Mouse (Mus musculus) forebrain, embryonic 16.5 days (tissue): ENCODE measurements around the gene Arhgef38. TPM values are rescaled to one million over a fixed set of nuclear protein-coding genes. Genes with fewer than 3 reads are reported as not detected.

Source experiments
- ATAC-seq: fragments of 200-750 bp; cut with Nextera tagmentation; 2 replicates; pipeline ENCODE4 v1.8.0; 2017; ENCODE audit warnings: mild to moderate bottlenecking, moderate library complexity
- H3K27ac ChIP-seq: fragments of 300-500 bp; sonication (generic); 2 replicates; pipeline ENCODE4 v1.5.1; 2014; ENCODE audit warnings: low read length, control low read depth
- H3K27me3 ChIP-seq: fragments of 300-500 bp; sonication (generic); replicated peaks from 2 replicates; pipeline ENCODE4 v1.6.1; 2014; ENCODE audit warnings: low read length; ENCODE audit not compliant: control insufficient read depth, insufficient read depth
- H3K36me3 ChIP-seq: fragments of 300-500 bp; sonication (generic); 2 replicates; pipeline ENCODE4 v1.6.1; 2014; ENCODE audit not compliant: control insufficient read depth, insufficient read depth
- H3K4me1 ChIP-seq: fragments of 300-500 bp; sonication (generic); replicated peaks from 2 replicates; pipeline ENCODE4 v1.6.1; 2014; ENCODE audit warnings: low read length; ENCODE audit not compliant: control insufficient read depth, insufficient read depth
- H3K4me2 ChIP-seq: fragments of 300-500 bp; sonication (generic); 2 replicates; pipeline ENCODE4 v1.6.1; 2014; ENCODE audit warnings: mild to moderate bottlenecking, low read length, control low read depth
- H3K4me3 ChIP-seq: fragments of 300-500 bp; sonication (generic); replicated peaks from 2 replicates; pipeline ENCODE4 v1.5.1; 2014; ENCODE audit warnings: mild to moderate bottlenecking, low read length, control low read depth
- H3K9ac ChIP-seq: fragments of 300-500 bp; sonication (generic); replicated peaks from 2 replicates; pipeline ENCODE4 v1.6.1; 2014; ENCODE audit warnings: low read depth, low read length, control low read depth
- H3K9me3 ChIP-seq: fragments of 300-500 bp; sonication (generic); 2 replicates; pipeline ENCODE4 v1.6.1; 2016; ENCODE audit warnings: low read length; ENCODE audit not compliant: control insufficient read depth
- WGBS: fragments of 180-500 bp; shearing (Covaris S2); extraction: QIAGEN DNeasy Blood & Tissue Kit; methylation state at CpG from one replicate; pipeline ENCODE4 v1.1.7; 2014; 5-methylcytosine and 5-hydroxymethylcytosine counted together
- polyA plus RNA-seq: library from polyadenylated mRNA; unstranded; fragments of >200 nt; fragmentation: Nextera tagmentation; extraction: Ambion mirVana; gene quantifications from 2 replicates; pipeline ENCODE4 v1.2.1, GENCODE M21; 2015

Gene Arhgef38
- polyA plus RNA-seq, 1 experiment from 2014 or later = not detected

- Histone ChIP-seq H3K36me3 (no peaks in the 10 kb centered on the region), H3K27ac (peak within 1 kb of the TSS; percentile 97), H3K4me1 (peaks cover 20% of the 10 kb centered on the region), H3K9ac (peak within 1 kb of the TSS; percentile 95), H3K4me2 (peak within 1 kb of the TSS; percentile 67), H3K4me3 (peak within 1 kb of the TSS; percentile 87), H3K27me3 (no peaks in the 10 kb centered on the region), H3K9me3 (no peaks in the 10 kb centered on the region)
- WGBS = under 1% methylated on average over 49 of the region's 53 CpGs
- ATAC-seq = peak; percentile 98
Observed at GRCm38 (mm10) chr3:133091664-133092273, 143.0 kb downstream of the Arhgef38 start, which contains the start of the genes Ints12 and Gstcd. Ints12 (plus strand) TSS chr3:133091840. Gstcd (minus strand) TSS chr3:133092033.

GRCm38 (mm10) chr3:133091121-133091663, 143.6 kb downstream of the Arhgef38 start:
- peak overlapping the region; percentile 49 for H3K4me2 ChIP-seq
- peak overlapping the region; percentile 97 for H3K27ac ChIP-seq
- no peaks in the 10 kb centered on the region for H3K9me3 ChIP-seq
- 0% methylated on average over 41 of the region's 44 CpGs for WGBS
- ATAC-seq = peak; percentile 74
- no peaks in the 10 kb centered on the region for H3K36me3 ChIP-seq
- H3K27me3 ChIP-seq = no peaks in the 10 kb centered on the region
- H3K9ac ChIP-seq = peak overlapping the region; percentile 95
- peak overlapping the region; percentile 87 for H3K4me3 ChIP-seq
- H3K4me1 ChIP-seq = peaks cover 20% of the 10 kb centered on the region

- no peaks in the 10 kb centered on the region for H3K27me3 ChIP-seq
- WGBS = 5% methylated on average over 11 of the region's 11 CpGs
Observed at GRCm38 (mm10) chr3:133090247-133091120, 144.3 kb downstream of the Arhgef38 start.

GRCm38 (mm10) chr3:133085858-133086257, 148.9 kb downstream of the Arhgef38 start:
- Histone ChIP-seq H3K27ac (no peak overlapping the region), H3K4me1 (peaks cover 6% of the 10 kb centered on the region), H3K4me2 (no peak overlapping the region), H3K36me3 (peaks cover 8% of the 10 kb centered on the region; the same call in 1 of the 2 replicates), H3K27me3 (no peaks in the 10 kb centered on the region), H3K9me3 (no peaks in the 10 kb centered on the region), H3K9ac (no peak overlapping the region), H3K4me3 (no peak overlapping the region)
- peak; percentile 86 for ATAC-seq
- WGBS = 74% methylated on average over 3 of the region's 3 CpGs

More at GRCm38 (mm10) chr3:133090247-133091120, 144.3 kb downstream of the Arhgef38 start:
- H3K9me3 ChIP-seq = no peaks in the 10 kb centered on the region
- H3K4me3 ChIP-seq = peak overlapping the region; percentile 87
- no peaks in the 10 kb centered on the region for H3K36me3 ChIP-seq
- peak overlapping the region; percentile 49 for H3K4me2 ChIP-seq
- no peak for ATAC-seq
- peaks cover 20% of the 10 kb centered on the region for H3K4me1 ChIP-seq
- peak overlapping the region; percentile 95 for H3K9ac ChIP-seq
- peak overlapping the region; percentile 97; the same call in 1 of the 2 replicates for H3K27ac ChIP-seq

GRCm38 (mm10) chr3:133082736-133083135, 152.0 kb downstream of the Arhgef38 start:
- H3K9me3 ChIP-seq = no peaks in the 10 kb centered on the region
- H3K27ac ChIP-seq = no peak overlapping the region
- no peak overlapping the region for H3K4me3 ChIP-seq
- no peak overlapping the region for H3K9ac ChIP-seq
- H3K4me1 ChIP-seq = no peaks in the 10 kb centered on the region
- WGBS = 94% methylated on average over 5 of the region's 5 CpGs
- peaks cover 8% of the 10 kb centered on the region; the same call in 1 of the 2 replicates for H3K36me3 ChIP-seq
- no peak for ATAC-seq
- H3K27me3 ChIP-seq = no peaks in the 10 kb centered on the region
- H3K4me2 ChIP-seq = no peak overlapping the region

GRCm38 (mm10) chr3:133075560-133075959, 159.2 kb downstream of the Arhgef38 start:
- no peak for ATAC-seq
- no peak overlapping the region for H3K9ac ChIP-seq
- no peaks in the 10 kb centered on the region for H3K9me3 ChIP-seq
- H3K4me1 ChIP-seq = no peaks in the 10 kb centered on the region
- no peak overlapping the region for H3K27ac ChIP-seq
- no peak overlapping the region for H3K4me3 ChIP-seq
- no peak overlapping the region for H3K4me2 ChIP-seq
- WGBS = 95% methylated on average over 10 of the region's 10 CpGs
- H3K36me3 ChIP-seq = peaks cover 2% of the 10 kb centered on the region; the same call in 1 of the 2 replicates
- H3K27me3 ChIP-seq = no peaks in the 10 kb centered on the region

Other genes starting within 250 kb of the Arhgef38 start
- gene Ints12, start 143.1 kb downstream of the Arhgef38 start, polyA plus RNA-seq = 17.0 and 22.9 TPM in 2 replicates
- gene Gstcd, start 142.9 kb downstream of the Arhgef38 start, polyA plus RNA-seq = 4.2 and 4.5 TPM in 2 replicates
- gene Ppa2, start 75.2 kb upstream of the Arhgef38 start, polyA plus RNA-seq = 72.1 and 76.9 TPM in 2 replicates